Mouse (Mus musculus): ENCODE measurements around the gene Trmt10b.

Trmt10b gene

DNA sequence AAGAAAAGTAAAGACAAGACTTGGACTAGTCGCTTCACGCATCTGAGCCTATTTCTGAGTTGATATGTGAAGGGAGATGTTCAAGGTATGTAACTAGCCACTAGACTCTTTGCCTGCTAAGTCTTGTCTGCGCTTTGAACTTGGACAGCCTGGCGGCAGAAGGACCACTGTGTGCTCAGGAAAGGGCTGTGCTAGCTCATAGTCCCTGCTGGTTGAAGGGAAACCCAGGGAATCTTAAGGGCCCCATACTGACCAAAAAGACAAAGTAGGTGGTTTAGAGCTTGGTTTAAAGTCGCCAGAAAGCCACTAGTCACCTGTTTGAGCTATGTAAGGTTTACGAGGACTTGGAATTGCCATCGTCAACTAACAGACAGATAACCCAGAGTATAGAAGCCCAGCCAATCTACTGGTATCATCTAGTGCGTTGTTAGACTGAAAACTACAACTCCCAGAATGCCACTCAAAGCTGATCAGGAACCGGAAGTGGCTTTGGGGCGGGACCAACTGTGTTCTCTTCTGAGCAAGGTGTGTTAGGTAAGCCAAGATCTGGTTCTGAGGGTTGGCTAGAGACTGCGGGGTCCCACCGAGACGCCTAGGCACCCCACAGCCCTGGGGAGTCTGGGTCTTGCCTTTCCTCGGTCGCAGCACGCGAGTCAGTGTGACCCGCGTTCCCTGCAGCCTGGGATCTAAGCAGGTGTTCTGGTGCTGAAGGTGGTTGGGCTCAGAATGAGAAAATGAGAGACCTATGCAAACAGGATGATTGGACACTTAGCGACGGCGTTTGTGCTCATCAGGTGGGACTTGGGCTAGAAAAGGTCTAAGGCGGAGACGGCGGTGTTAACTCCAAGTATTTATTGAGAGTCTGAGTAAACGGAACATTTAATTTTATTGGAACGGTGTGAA lies at the start of gene Trmt10b:
Gene Trmt10b, plus strand, starts transcription at position 466 of the 903 bp plus-strand sequence.
- DNase-seq: peak; percentile 51 to 73

DNA sequence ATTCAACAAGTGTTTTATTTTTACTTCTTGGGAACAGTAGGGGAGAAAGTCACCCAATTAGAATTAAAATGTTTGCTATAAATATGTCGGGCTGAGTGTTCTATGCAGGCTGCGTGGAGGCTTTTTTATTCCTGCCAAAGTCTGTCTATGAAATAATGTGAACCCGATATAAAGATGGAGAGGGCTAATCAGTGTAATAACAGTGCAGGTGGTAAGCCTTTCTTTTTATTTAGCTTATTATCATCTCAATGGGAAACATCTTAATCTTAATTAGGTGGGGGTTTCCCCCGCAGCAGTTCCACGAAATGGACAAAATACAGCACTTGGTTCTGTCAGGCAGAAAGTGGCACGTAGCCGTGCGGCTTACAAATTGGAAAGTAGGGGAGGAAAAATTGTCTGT lies 45.7 kb upstream of the Trmt10b start:
- no peak for DNase-seq

DNA sequence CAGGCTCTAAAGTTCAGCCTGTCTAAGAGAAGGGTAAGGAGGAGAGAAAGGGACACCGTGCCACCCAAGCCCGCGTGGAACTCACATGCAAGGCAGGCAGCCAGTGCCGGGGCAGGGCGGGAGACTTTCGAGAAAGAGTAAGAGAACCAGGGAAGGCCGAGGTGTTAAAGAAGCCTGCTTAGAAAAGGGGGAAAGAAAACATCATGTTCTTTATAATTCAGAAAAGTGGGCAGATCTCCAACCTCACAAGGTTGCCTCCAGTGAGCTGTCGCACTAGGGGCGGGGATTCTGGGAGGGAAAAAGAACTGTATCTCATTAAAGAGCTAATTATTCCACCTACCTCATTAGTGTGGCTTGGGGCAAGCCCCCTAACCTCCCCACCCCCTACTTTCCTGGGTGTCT lies 44.1 kb upstream of the Trmt10b start:
- no peak for DNase-seq

DNA sequence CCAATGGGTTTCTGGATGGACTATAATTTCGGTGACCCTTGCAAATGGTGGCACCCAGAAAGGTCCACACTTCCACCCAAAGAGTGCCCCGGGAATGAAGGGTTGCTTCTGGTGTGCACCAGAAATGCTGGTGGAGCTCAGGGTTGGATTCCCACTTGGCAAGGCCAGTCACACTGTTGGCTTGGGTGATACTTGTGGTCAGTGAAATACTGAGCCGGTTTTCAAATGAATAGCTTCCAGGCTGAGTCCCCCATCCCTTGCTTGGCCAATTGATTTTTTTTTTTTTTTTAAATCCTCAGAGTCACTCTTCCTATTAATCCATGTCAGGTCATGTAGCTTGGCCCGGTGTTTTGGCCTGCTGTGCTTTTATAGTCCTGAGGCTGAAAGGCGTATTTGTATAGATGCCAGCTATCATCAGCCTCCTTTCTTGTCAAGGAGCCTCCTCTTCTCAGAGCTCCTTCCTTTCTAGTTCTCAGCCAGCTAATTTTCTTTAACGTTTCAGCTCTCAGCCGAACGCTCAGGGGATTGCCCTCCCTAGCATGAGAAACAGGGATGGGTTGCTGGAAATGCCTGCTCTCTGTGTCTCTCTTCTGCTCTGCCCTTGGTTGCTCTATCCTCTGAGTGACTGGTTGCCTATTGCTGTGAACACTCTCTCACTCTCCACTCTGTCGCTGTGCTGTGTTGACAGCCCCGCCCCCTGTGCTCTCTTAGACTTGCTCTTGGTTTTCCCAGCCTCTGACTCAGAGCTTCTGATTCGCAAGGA lies 42.9 kb upstream of the Trmt10b start:
- DNase-seq: no peak

DNA sequence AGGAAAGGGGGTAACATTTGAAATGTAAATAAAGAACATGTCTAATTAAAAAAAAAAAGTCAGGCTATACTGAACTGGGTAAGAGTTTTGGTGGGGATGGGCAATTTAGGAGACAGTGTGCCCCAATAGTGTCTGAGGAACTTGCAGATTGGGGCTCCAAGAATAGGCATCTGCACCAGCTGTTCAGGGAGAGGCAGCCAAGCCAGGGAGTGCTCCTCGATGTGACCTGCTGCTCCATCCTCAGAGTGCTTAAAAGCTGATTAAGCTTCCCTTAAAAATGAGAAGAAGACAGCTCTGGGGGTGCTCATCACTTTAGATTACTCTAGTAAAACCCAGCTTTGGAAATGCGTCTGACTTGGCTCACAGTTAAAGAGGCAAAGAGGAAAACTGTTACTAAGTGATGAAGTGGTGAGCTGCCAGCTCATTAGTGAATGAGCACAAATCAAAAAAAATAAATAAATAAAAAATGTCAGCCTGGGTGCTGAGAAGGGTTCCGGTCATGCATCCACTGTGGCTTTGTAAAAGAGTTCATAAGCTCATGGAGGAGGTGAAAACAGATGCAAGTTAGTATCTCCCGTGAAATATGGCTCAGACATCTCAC lies 37.6 kb upstream of the Trmt10b start:
- DNase-seq: no peak

DNA sequence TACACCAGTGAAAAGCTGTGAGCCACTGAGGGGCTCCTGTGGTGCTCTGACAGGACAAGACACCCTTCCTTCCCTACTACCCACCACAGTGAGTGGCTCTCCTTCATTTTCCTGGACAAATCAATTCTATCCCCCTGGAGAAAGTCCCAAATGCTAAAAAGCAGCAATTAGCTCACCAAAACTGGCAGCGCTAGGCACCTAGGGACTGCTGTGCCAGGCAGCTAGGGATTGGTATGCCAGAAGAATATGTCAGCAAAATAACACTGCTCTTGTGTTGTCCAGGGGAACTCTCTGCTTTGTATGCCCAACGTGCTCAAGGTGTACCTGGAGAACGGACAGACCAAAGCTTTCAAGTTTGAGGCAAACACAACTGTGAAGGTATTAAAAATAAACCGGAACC lies 35.4 kb upstream of the Trmt10b start:
- DNase-seq: no peak

DNA sequence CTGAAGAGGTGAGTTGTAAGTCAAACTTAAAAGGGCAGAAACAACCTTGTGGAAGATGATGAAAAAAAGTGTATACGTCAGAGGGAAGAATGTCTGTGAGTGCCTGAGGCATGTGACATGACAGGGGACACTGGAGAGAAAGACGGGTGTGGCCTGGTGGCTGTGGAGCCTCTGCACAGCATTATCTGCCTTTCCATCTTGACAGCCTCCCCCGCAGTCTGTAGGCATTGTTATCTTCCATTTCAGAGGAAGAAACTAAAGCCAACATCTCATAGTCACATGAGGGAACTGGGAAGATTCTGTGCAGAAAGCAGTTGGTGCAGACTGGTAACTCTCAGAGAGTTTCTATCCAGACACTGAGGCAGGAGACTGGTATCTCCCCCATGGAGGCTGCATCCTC lies 29.0 kb upstream of the Trmt10b start:
- no peak for DNase-seq

DNA sequence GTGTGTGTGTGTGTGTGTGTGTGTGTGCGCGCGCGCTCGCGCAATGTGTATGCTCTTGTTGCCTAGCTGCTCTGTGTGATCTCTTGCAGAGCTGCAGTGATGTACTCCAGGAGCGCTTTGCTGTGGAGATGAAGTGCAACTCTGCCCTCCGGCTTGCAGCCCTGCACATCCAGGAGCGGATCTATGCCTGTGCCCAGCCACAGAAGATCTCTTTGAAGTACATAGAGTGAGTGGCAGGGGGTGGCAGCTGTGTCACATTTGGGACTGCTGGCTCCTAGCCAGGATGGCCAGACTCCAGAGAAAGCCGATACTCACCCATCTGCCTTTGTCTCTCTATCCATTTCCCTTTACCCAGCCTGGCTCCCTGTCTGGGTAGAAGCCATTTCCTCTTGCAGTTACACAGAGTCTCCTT lies 25.9 kb upstream of the Trmt10b start:
- DNase-seq: no peak

DNA sequence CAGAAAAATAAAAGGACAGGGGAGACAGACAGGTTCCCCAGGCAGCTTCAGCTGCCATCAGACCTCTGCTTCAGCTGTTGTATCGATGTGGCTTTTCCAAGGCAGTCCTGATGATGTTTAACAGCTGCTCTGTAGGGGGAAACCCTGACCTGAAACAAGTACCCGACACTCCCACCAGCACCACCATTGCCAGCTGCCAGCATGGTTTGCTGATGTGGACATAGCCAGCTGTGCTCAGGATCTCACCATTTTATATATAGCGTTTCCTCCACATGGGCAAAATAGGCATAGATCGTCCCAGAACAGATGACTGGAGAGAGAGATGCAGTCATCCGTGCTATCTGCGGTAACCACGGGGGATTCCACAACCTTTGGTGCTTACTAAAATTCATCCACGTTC lies 21.2 kb upstream of the Trmt10b start:
- no peak for DNase-seq

DNA sequence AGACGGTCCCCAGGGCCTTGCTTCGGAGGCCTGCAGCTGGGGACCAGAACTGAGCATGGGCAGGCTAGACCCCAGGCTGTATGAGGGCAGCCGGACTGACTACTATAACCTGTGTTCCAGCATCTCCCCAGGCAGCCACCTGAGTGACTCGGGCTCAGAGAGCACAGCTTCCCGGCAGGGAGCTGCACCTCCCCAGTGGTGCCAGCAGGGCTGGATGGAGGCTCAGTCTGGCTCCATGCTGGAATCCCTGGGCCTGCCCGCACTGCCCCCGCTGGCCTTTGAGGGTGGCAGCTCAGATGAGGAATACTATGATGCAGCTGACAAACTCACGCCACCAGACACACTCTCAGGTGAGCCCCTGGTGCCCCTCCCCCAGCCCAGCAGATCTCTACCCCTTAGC lies 17.6 kb upstream of the Trmt10b start:
- DNase-seq: no peak

DNA sequence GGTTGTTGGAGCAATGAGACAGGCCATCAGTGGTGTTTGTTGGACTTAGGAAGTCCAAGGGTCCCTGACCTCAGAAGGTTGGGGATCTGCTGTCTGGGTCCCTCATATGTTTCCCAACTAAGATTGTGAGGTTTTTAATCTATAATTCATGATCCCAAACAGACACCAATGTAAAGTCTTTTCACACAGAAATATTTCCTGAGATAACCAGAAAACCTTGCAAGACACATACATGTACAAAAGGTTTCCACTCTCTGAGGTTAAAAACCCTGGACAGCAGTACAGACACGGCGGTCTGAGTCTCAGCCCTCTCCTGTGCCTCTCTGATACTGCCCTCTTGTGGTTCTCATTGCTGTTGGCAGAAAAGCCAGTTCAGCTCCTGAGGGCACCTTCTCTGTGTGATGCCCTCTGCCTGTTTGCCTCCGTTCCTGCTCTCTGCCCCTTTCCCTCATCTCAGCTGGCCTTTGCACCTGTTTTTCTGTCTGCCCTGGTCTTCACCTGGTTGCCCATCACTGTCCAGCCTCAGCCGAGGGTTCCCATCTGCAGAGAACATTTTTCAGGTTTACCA lies 16.9 kb upstream of the Trmt10b start:
- peak in 1 of 2 experiments; percentile 33 for DNase-seq

DNA sequence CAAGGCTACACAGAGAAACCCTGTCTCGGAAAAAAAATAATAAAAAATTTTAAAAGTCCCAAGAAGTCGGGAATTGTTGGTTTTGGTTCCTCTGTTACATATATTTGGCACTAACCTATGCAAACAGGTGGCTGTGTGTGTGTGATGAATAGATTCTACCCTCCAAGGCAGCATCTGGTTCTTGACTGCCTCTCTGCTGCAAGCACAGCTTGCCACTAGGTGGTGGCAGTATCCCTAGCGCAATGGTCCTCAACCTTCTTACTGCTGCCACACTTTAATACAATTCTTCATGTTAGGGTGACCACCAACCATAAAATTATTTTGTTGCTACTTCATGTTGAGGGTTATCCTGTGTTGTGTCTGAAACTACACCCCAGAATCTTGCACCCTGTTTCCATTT lies 10.6 kb upstream of the Trmt10b start:
- no peak for DNase-seq

DNA sequence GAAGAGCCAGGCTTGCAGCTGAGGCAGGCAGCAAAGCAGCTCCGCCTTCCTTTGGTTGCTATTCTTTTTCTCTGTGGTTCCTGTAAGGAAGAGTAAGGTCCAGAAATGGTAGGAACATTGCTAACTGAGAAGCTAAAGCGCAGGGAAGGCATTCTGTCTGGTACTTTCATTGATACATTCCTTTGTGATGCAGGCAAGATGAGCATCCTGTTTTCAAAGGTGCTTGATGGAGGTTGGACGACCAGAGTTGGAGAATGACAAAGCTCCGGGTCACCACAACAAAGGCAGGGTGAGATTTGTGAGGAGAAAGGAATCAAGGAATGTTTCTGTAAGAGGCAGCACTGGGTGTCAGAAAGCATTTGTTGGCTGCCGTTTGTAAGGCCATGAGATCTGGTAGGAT lies 9.0 kb upstream of the Trmt10b start:
- DNase-seq: no peak

DNA sequence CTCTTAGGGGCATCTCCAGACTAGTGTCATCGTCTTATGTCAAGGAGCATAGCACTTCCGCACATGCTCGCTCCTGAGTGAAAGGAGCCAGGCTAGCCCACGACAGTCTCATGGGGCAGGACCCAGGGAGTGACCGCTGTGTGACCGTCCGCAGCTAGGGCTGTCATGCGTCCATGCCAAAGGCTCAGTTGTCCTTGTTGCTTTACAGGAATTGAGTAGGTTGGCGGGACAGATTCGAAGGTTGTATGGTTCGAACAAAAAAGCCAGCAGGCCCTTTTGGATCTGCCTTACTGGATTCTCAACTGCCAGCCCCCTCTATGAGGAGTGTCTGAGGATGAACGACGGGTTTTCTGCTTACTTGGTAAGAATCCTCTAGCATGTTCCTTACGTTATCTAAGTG lies 8.6 kb downstream of the Trmt10b start:
- no peak for DNase-seq

DNA sequence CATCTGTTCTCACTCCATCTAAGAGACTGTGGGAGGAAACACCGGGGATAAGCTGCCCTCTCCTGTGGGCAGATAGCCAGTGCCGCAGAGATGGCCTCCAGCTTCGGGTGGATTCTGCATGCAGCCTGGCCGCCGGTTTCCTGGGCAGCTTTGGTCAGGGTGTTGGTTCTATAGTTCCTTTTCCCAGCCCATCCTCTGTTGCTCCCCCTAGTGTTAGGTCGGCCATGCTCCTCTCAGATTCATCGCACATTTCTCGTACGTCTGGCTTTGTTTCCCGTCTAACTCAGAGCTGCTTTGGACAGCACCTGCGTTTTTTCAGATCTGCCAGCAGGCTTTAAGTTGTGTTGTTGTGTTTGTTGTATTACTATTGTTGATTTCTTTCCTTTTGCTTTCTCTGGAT lies 11.1 kb downstream of the Trmt10b start:
- no peak for DNase-seq

DNA sequence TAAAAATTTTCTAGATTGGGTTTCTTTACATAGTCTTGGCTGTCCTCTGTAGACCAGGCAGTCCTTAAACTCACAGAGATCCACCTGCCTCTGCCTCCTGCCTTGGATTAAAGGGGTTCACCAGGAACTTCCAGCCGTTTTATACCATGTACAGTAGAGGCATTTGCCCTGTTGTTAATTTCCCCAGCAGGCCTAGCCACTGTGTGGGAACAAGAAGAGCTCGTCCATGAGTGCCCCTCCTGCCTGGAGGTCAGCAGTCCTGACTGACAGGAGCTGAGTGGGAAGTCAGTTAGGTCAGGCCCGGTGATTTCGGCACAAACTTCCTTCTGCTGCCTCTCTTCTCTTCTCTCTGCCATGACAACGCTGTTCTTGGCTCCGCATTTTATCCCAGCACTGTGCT lies 11.7 kb downstream of the Trmt10b start:
- no peak for DNase-seq

DNA sequence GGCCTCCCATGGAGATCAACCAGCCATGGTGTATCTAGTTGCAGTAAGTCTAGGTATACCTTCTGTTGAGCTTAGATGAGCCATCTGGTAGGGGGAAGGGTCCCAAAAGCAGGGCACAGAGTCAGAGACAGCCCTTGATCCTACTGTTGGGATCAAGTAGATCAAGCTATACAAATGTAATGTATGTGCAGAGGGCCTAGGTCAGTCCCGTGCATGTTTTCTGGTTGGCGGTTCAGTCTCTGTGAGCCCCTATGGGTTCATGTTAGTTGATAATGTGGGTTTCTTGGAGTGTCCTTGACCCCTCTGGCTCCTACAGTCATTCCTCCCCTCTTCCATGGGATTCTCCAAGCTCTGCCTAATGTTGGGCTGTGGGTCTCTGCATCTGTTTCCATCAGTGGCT lies 14.1 kb downstream of the Trmt10b start:
- DNase-seq: no peak

DNA sequence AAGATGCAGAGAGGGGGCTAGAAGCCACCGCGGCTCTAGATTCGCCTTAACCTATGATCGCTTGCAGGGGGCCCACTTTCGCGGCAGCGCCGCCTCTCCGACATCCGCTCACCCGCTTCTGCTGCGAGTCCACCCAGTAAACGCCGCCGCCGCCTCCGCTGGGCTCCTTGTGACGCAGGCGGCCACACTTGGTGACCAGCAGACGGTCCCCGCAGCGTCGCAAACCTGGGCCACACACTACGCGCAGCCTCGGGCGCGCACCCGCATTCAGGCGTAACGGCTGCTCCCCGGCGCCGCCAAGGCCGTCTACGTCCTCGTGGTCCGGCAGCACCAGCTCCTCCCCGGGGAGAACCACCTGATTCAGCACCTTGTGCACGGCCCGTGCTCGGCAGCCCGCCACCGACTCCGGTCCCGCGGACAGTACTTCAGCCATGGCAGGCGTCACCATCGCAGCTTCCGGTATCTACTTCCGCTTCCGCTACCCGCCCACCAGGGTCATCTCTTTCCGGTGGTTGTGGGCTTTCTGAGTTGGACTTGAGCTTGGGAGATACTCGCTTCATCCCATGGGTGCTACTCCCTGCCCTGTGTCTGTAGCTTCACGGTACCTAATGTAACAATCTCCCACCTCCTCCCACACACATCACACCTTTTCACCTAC lies 23.4 kb downstream of the Trmt10b start:
- peak; percentile 66 to 77 for DNase-seq

DNA sequence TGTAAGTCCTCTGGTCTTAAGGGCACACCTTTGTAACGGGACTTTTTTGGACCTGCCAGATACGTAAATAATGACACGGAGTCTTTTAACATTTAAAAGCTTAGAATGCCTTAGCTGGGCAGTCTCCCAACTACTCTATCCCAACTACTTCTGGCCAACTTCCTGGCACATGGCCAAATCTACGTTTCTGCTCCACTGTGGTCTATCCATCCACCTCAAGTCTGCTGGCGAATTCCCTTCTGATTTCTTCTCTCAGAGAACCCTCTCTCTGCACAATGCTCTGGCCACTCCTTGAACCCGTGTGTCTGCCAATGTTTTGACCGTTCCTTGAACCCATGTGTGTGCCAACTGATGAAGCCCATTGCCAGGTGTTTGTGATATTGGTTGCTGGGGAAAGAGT lies 34.2 kb downstream of the Trmt10b start:
- DNase-seq: no peak

DNA sequence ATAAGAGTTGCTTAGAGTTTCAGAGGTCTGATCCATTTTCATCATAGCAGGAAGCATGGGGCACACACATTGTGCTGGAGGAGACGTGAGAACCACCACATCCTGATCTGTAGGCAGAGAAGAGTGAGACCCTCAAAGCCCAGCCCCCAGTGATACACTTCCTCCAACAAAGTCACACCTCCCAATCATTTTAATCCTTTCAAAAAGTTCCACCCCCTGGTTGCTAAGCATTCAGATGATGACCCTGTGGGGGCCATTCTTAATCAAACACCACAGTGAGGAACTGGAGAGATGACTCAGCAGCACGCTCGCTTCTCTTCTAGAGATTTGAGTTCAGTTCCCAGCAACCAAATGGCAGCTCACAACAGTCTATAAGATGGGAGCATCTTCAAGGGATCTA lies 35.5 kb downstream of the Trmt10b start:
- DNase-seq: no peak

DNA sequence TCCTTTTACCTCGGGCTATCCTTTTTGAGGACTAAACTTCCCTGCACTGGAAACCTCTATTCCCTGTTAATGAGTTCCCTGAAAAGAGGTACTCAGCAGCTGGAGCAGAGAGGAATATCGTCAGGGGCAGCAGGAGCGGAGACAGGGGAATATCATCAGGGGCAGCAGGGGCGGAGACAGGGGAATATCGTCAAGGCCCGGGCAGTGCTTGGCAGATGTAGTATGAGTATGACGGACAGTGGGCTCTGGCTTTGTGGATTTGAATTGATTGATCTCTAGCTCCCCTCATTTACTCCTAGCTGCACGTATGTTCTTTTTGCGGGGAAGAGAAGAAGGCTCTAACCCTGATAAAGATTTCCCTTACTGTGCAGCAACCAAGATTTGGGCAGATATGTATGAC lies 44.3 kb downstream of the Trmt10b start:
- DNase-seq: no peak

DNA sequence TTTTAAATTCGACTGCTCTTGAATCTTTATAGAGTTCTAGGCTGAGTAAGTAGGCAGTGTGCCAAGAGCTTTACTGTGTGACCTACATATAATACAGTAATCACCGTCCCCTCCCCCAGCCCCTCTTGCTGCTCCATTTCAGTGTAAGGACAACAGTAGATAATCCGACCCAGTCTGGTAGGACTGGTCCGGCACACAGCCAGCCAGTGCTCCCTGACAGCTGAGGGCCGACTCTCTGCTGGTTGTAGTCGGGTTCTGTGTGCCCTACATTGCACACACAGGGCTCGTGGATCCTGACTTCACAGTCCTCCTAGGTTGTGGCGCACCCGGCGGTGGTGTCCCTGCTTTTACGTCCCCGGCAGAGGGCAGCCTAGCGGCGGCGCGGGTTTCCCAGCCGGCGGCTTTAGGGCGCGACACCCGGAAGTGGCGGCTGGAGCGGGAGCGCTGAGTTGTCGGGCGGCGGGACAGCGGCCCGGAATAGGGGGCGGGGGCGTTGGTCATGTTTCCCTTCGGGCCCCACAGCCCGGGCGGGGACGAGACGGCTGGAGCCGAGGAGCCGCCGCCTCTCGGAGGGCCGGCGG lies 44.8 kb downstream of the Trmt10b start, which contains the start of gene Dcaf10:
Gene Dcaf10, plus strand, starts transcription at position 433 of the 581 bp plus-strand sequence.
- peak; percentile 82 to 93 for DNase-seq
